ENCODE assay signal across 9 mouse cellular contexts in the genomic region with DNA sequence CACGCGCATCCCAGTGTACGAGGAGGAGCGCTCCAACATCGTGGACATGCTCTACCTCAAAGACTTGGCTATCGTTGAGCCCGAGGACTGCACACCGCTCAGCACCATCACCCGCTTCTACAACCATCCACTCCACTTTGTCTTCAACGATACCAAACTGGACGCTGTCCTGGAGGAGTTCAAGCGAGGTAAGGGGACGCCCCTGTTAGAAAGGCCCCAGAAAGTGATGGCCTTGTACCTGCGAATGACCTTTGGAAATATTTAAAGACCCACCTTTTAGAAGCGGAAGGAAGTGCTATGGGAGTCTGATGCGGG. TPM values are rescaled to one million over a fixed set of nuclear protein-coding genes. Genes with fewer than 3 reads are reported as not detected.
DNase-seq lines count a peak whose midpoint lies in the region; ATAC-seq and TF ChIP-seq lines count a peak whose summit lies in the region.
"Had no signal": no experiment of that assay in that cellular context is flagged by ENCODE, and none has a peak within 500 bp of the region (broad histone marks: within the 10 kb centered on the region; RNA-seq: fewer than 3 reads in every experiment).

No protein-coding gene starts in this region.

- H3K27ac ChIP-seq in gastrocnemius, adult 2 months: peak overlapping the region; percentile 96
- H3K27ac ChIP-seq in testis, adult 2 months (ENCODE audit: control insufficient read depth, insufficient read depth, low read depth, low read length): no peak overlapping the region
- peak overlapping the region; percentile 100 for H3K27ac ChIP-seq in limb, embryonic 15.5 days
- peak overlapping the region; percentile 99; the same call in 1 of the 2 replicates for H3K27ac ChIP-seq in stomach, embryonic 16.5 days (ENCODE audit: low read length)

- no peak for ATAC-seq in limb, embryonic 15.5 days (ENCODE audit: insufficient number of reproducible peaks, low FRiP score, low TSS enrichment, low read depth)
- ATAC-seq in stomach, embryonic 16.5 days (ENCODE audit: insufficient read depth, low FRiP score): no peak

- WGBS in limb, embryonic 15.5 days: 1% methylated on average over 16 of the region's 16 CpGs
- WGBS in stomach, embryonic 16.5 days: 2% methylated on average over 16 of the region's 16 CpGs

- no peak for TF ChIP-seq CTCF in gastrocnemius, adult 2 months (IDR thresholded peaks at IDR 0.05)
- no peak for TF ChIP-seq CTCF in testis, adult 2 months (IDR thresholded peaks at IDR 0.05; ENCODE audit: control insufficient read depth, insufficient read depth, insufficient replicate concordance, low read depth, low read length)

- peaks cover 8% of the 10 kb centered on the region for H3K4me1 ChIP-seq in testis, adult 2 months (ENCODE audit: control insufficient read depth, insufficient read depth, low read length)
- peaks cover 28% of the 10 kb centered on the region for H3K4me1 ChIP-seq in limb, embryonic 15.5 days
- peaks cover 19% of the 10 kb centered on the region for H3K4me1 ChIP-seq in stomach, embryonic 16.5 days (ENCODE audit: control insufficient read depth, insufficient read depth, low read length)

- peak overlapping the region; percentile 83 for H3K4me2 ChIP-seq in limb, embryonic 15.5 days
- peak overlapping the region; percentile 98 for H3K4me2 ChIP-seq in stomach, embryonic 16.5 days (ENCODE audit: low read depth, low read length)

- no peaks in the 10 kb centered on the region for H3K36me3 ChIP-seq in testis, adult 2 months (ENCODE audit: control insufficient read depth, insufficient read depth, low read length)
- H3K36me3 ChIP-seq in limb, embryonic 15.5 days: peaks cover 12% of the 10 kb centered on the region
- no peaks in the 10 kb centered on the region for H3K36me3 ChIP-seq in stomach, embryonic 16.5 days (ENCODE audit: control insufficient read depth, insufficient read depth, low read length)

- intact Hi-C loops in gastrocnemius, adult 2 months (cut with DNase I): no loop called here

- H3K4me3 ChIP-seq in gastrocnemius, adult 2 months: peak overlapping the region; percentile 99
- H3K4me3 ChIP-seq in testis, adult 2 months (ENCODE audit: control insufficient read depth, low read depth, low read length): peak overlapping the region; percentile 92
- H3K4me3 ChIP-seq in limb, embryonic 15.5 days: peak overlapping the region; percentile 97
- H3K4me3 ChIP-seq in stomach, embryonic 16.5 days (replicated peaks; ENCODE audit: low read length): peak overlapping the region; percentile 95

- TF ChIP-seq POLR2A in testis, adult 2 months (IDR thresholded peaks at IDR 0.05; ENCODE audit: control insufficient read depth, low read depth, low read length): no peak

- no peak for DNase-seq in gastrocnemius, adult 2 months
- no peak for DNase-seq in gastrocnemius, postnatal 4 days (ENCODE audit: low spot score in 2 of 2)
- DNase-seq in testis, postnatal 10 days (ENCODE audit: low spot score): no peak
- DNase-seq in urinary bladder, postnatal 10 days (ENCODE audit: low spot score): no peak
- no peak for DNase-seq in thymus, postnatal 0 days (ENCODE audit: low spot score)

- H3K9ac ChIP-seq in limb, embryonic 15.5 days: peak overlapping the region; percentile 76
- H3K9ac ChIP-seq in stomach, embryonic 16.5 days (ENCODE audit: low read length): peak overlapping the region; percentile 90

- no peaks in the 10 kb centered on the region for H3K9me3 ChIP-seq in limb, embryonic 15.5 days
- H3K9me3 ChIP-seq in stomach, embryonic 16.5 days (replicated peaks; ENCODE audit: control insufficient read depth, low read length): no peaks in the 10 kb centered on the region

- H3K27me3 ChIP-seq in testis, adult 2 months (ENCODE audit: control insufficient read depth, insufficient read depth, low read length): no peaks in the 10 kb centered on the region
- no peaks in the 10 kb centered on the region for H3K27me3 ChIP-seq in limb, embryonic 15.5 days
- H3K27me3 ChIP-seq in stomach, embryonic 16.5 days (ENCODE audit: control insufficient read depth, insufficient read depth, low read length): no peaks in the 10 kb centered on the region

RNA-seq across cellular contexts. Expression of gene Cnnm3, which starts 1.3 kb away (rescaled TPM):
- 10 to 100 TPM in 1 of 2 experiments, 1 to 10 TPM in 1; 9.7 to 12.0 TPM for total RNA-seq in gastrocnemius, adult 2 months (2021)
- 10 to 100 TPM; 25.3 to 26.6 TPM for total RNA-seq in gastrocnemius, postnatal 4 days (2021)
- polyA plus RNA-seq in testis, adult 2 months (2012; rRNA removed): 5.6 and 5.9 TPM in 2 replicates
- polyA plus RNA-seq in limb, embryonic 15.5 days (2015; fragmentation: Nextera tagmentation; extraction: Ambion mirVana): 2.6 and 3.2 TPM in 2 replicates
- polyA plus RNA-seq in stomach, embryonic 16.5 days (2015; fragmentation: Nextera tagmentation; extraction: Ambion mirVana): 2.5 and 3.0 TPM in 2 replicates
- 3.3 and 3.8 TPM in 2 replicates for polyA plus RNA-seq in thymus, postnatal 0 days (2015; fragmentation: Nextera tagmentation; extraction: Ambion mirVana)

RNA-seq across cellular contexts. Expression of gene Ankrd23, which starts 23.8 kb away (rescaled TPM):
- total RNA-seq in gastrocnemius, adult 2 months (2021): 1,000 to 10,000 TPM; 1,971 to 4,216 TPM
- 100 to 1,000 TPM; 129 to 140 TPM for total RNA-seq in gastrocnemius, postnatal 4 days (2021)
- 11.0 and 11.5 TPM in 2 replicates for polyA plus RNA-seq in testis, adult 2 months (2012; rRNA removed)
- polyA plus RNA-seq in limb, embryonic 15.5 days (2015; fragmentation: Nextera tagmentation; extraction: Ambion mirVana): 19.5 and 20.6 TPM in 2 replicates
- polyA plus RNA-seq in stomach, embryonic 16.5 days (2015; fragmentation: Nextera tagmentation; extraction: Ambion mirVana): 18.0 and 21.7 TPM in 2 replicates
- polyA plus RNA-seq in thymus, postnatal 0 days (2015; fragmentation: Nextera tagmentation; extraction: Ambion mirVana): 10.0 and 12.0 TPM in 2 replicates

RNA-seq across cellular contexts. Expression of gene Gm42417, which starts 26.3 kb away (rescaled TPM):
- total RNA-seq in gastrocnemius, adult 2 months (2021): 1,000 to 10,000 TPM in 1 of 2 experiments, 100 to 1,000 TPM in 1; 819 to 1,877 TPM
- total RNA-seq in gastrocnemius, postnatal 4 days (2021): 10 to 100 TPM; 40.6 to 50.4 TPM
- 0.05 and 0.08 TPM in 2 replicates for polyA plus RNA-seq in testis, adult 2 months (2012; rRNA removed)
- 0.31 and 0.38 TPM in 2 replicates for polyA plus RNA-seq in limb, embryonic 15.5 days (2015; fragmentation: Nextera tagmentation; extraction: Ambion mirVana)
- 1.9 TPM in 1 of 2 replicates, not detected in the other for polyA plus RNA-seq in stomach, embryonic 16.5 days (2015; fragmentation: Nextera tagmentation; extraction: Ambion mirVana)
- 0.26 and 0.60 TPM in 2 replicates for polyA plus RNA-seq in thymus, postnatal 0 days (2015; fragmentation: Nextera tagmentation; extraction: Ambion mirVana)
- total RNA-seq: common myeloid progenitor, adult 5-6 weeks had no signal

RNA-seq across cellular contexts. Expression of gene Ankrd39, which starts 34.3 kb away (rescaled TPM):
- 1 to 10 TPM; 7.2 to 9.3 TPM for total RNA-seq in gastrocnemius, adult 2 months (2021)
- 10 to 100 TPM; 13.0 to 13.8 TPM for total RNA-seq in gastrocnemius, postnatal 4 days (2021)
- polyA plus RNA-seq in testis, adult 2 months (2012; rRNA removed): 13.7 and 17.0 TPM in 2 replicates
- polyA plus RNA-seq in limb, embryonic 15.5 days (2015; fragmentation: Nextera tagmentation; extraction: Ambion mirVana): 21.7 and 24.0 TPM in 2 replicates
- 26.7 and 30.5 TPM in 2 replicates for polyA plus RNA-seq in stomach, embryonic 16.5 days (2015; fragmentation: Nextera tagmentation; extraction: Ambion mirVana)
- polyA plus RNA-seq in thymus, postnatal 0 days (2015; fragmentation: Nextera tagmentation; extraction: Ambion mirVana): 20.0 and 22.7 TPM in 2 replicates

RNA-seq across cellular contexts. Expression of gene Cnnm4, which starts 41.5 kb away (rescaled TPM):
- 10 to 100 TPM in 1 of 2 experiments, 1 to 10 TPM in 1; 4.1 to 11.0 TPM for total RNA-seq in gastrocnemius, adult 2 months (2021)
- 1 to 10 TPM; 6.9 to 8.1 TPM for total RNA-seq in gastrocnemius, postnatal 4 days (2021)
- 14.1 and 14.6 TPM in 2 replicates for polyA plus RNA-seq in testis, adult 2 months (2012; rRNA removed)
- 14.9 and 15.3 TPM in 2 replicates for polyA plus RNA-seq in limb, embryonic 15.5 days (2015; fragmentation: Nextera tagmentation; extraction: Ambion mirVana)
- polyA plus RNA-seq in stomach, embryonic 16.5 days (2015; fragmentation: Nextera tagmentation; extraction: Ambion mirVana): 16.7 and 18.5 TPM in 2 replicates
- 12.3 and 13.7 TPM in 2 replicates for polyA plus RNA-seq in thymus, postnatal 0 days (2015; fragmentation: Nextera tagmentation; extraction: Ambion mirVana)
